Mouse (Mus musculus): Measurements from ENCODE around the gene Taok3. TPM values are rescaled to one million over a fixed set of nuclear protein-coding genes. Genes with fewer than 3 reads are reported as not detected.

Taok3 gene
- polyA plus RNA-seq, 1 experiment from 2014 or later, result 8.0 TPM

Other genes starting within 250 kb of the Taok3 start
- 106 and 111 TPM in 2 replicates for gene Suds3, start 4.0 kb upstream of the Taok3 start, polyA plus RNA-seq (2016; fragmentation: Nextera tagmentation; extraction: Ambion mirVana)
- 760 and 770 TPM in 2 replicates for gene Pebp1, start 167.5 kb downstream of the Taok3 start, polyA plus RNA-seq (2016; fragmentation: Nextera tagmentation; extraction: Ambion mirVana)
- gene Vsig10, start 199.0 kb downstream of the Taok3 start, polyA plus RNA-seq (2016; fragmentation: Nextera tagmentation; extraction: Ambion mirVana), result 5.2 and 6.4 TPM in 2 replicates
- 46.5 and 50.0 TPM in 2 replicates for gene Wsb2, start 237.2 kb downstream of the Taok3 start, polyA plus RNA-seq (2016; fragmentation: Nextera tagmentation; extraction: Ambion mirVana)